Mouse (Mus musculus) hindbrain, postnatal 0 days (tissue): ENCODE data around the gene Gtf3c6. TPM values are rescaled to one million over a fixed set of nuclear protein-coding genes. Genes with fewer than 3 reads are reported as not detected.
A peak's percentile ranks its signal among the peaks of the same experiment; 100 is the strongest.

Source experiments
- ATAC-seq: fragments of 200-750 bp; cut with Nextera tagmentation; 2 replicates; pipeline ENCODE4 v1.8.0; 2017; ENCODE audit warnings: mild to moderate bottlenecking, moderate TSS enrichment, moderate library complexity
- DNase-seq: peaks from one replicate; pipeline ENCODE4 v3.0.0-alpha.2; 2015; ENCODE audit warnings: low spot score
- H3K27ac ChIP-seq: fragments of 300-500 bp; sonication (generic); 2 replicates; pipeline ENCODE4 v1.5.1; 2014; ENCODE audit warnings: mild to moderate bottlenecking
- H3K27me3 ChIP-seq: fragments of 300-500 bp; sonication (generic); 2 replicates; pipeline ENCODE4 v1.6.1; 2014; ENCODE audit warnings: low read length, mixed read lengths; ENCODE audit not compliant: insufficient read depth
- H3K36me3 ChIP-seq: fragments of 300-500 bp; sonication (generic); 2 replicates; pipeline ENCODE4 v1.6.1; 2014; ENCODE audit warnings: low read length, mixed read lengths; ENCODE audit not compliant: insufficient read depth
- H3K4me1 ChIP-seq: fragments of 300-500 bp; sonication (generic); 2 replicates; pipeline ENCODE4 v1.6.1; 2014; ENCODE audit warnings: antibody characterized with exemption, low read length, mixed read lengths; ENCODE audit not compliant: insufficient read depth
- H3K4me2 ChIP-seq: fragments of 300-500 bp; sonication (generic); 2 replicates; pipeline ENCODE4 v1.6.1; 2014; ENCODE audit warnings: low read depth, mild to moderate bottlenecking, low read length, moderate library complexity, mixed read lengths
- H3K4me3 ChIP-seq: fragments of 300-500 bp; sonication (generic); 2 replicates; pipeline ENCODE4 v1.5.1; 2014; ENCODE audit warnings: low read length
- H3K9ac ChIP-seq: fragments of 300-500 bp; sonication (generic); replicated peaks from 2 replicates; pipeline ENCODE4 v1.6.1; 2014; ENCODE audit warnings: mild to moderate bottlenecking, low read length, moderate library complexity, mixed read lengths
- H3K9me3 ChIP-seq: fragments of 300-500 bp; sonication (generic); 2 replicates; pipeline ENCODE4 v1.6.1; 2016; ENCODE audit warnings: low read length, mixed read lengths
- CTCF ChIP-seq: IDR thresholded peaks from 2 replicates; pipeline ENCODE4 v1.5.1; 2016; ENCODE audit warnings: antibody characterized with exemption, control low read depth, low read depth
- WGBS: fragments of 180-500 bp; shearing (Covaris S2); extraction: QIAGEN DNeasy Blood & Tissue Kit; methylation state at CpG from one replicate; pipeline ENCODE4 v1.1.7; 2014; 5-methylcytosine and 5-hydroxymethylcytosine counted together
- polyA plus RNA-seq: library from polyadenylated mRNA; unstranded; fragments of >200 nt; fragmentation: Nextera tagmentation; extraction: Ambion mirVana; gene quantifications from 2 replicates; pipeline ENCODE4 v1.2.1, GENCODE M21; 2015
- total RNA-seq: library from RNA; depleted of rRNA; stranded (reverse); fragments of >200 nt; gene quantifications from 2 replicates; pipeline ENCODE4 v1.2.3, GENCODE M21; 2014

The Gtf3c6 gene
- total and polyA plus RNA-seq, 2 experiments from 2014 or later = 26.8 to 59.4 TPM

GRCm38 (mm10) chr10:40292640-40293039 is 34.7 kb upstream of the Gtf3c6 start:
- H3K4me2 ChIP-seq = no peak overlapping the region
- H3K27me3 ChIP-seq = no peaks in the 10 kb centered on the region
- WGBS = 97% methylated on average over 6 of the region's 6 CpGs
- no peaks in the 10 kb centered on the region for H3K9me3 ChIP-seq
- H3K4me3 ChIP-seq = no peak overlapping the region
- ATAC-seq (no peak), DNase-seq (no peak)
- no peak for TF ChIP-seq CTCF
- H3K4me1 ChIP-seq = no peaks in the 10 kb centered on the region
- no peak overlapping the region for H3K27ac ChIP-seq
- H3K9ac ChIP-seq = no peak overlapping the region
- no peaks in the 10 kb centered on the region; the same call in 1 of the 2 replicates for H3K36me3 ChIP-seq

GRCm38 (mm10) chr10:40286767-40287166 is 28.9 kb upstream of the Gtf3c6 start:
- Histone ChIP-seq H3K9ac (no peak overlapping the region), H3K4me3 (no peak overlapping the region), H3K27me3 (no peaks in the 10 kb centered on the region), H3K4me2 (no peak overlapping the region), H3K9me3 (no peaks in the 10 kb centered on the region), H3K27ac (no peak overlapping the region), H3K4me1 (no peaks in the 10 kb centered on the region), H3K36me3 (peaks cover 4% of the 10 kb centered on the region; the same call in 1 of the 2 replicates)
- ATAC-seq (no peak), DNase-seq (no peak)
- 97% methylated on average over 1 of the region's 1 CpGs for WGBS
- no peak for TF ChIP-seq CTCF

- Histone ChIP-seq H3K4me1 (no peaks in the 10 kb centered on the region), H3K4me3 (no peak overlapping the region), H3K27ac (no peak overlapping the region), H3K9me3 (no peaks in the 10 kb centered on the region), H3K27me3 (no peaks in the 10 kb centered on the region), H3K9ac (no peak overlapping the region), H3K36me3 (peaks cover 4% of the 10 kb centered on the region; the same call in 1 of the 2 replicates), H3K4me2 (no peak overlapping the region)
- 93% methylated on average over 1 of the region's 1 CpGs for WGBS
- TF ChIP-seq CTCF = no peak
- ATAC-seq (no peak), DNase-seq (no peak)
These were observed 27.7 kb upstream of the Gtf3c6 start for GRCm38 (mm10) chr10:40285571-40285970.

GRCm38 (mm10) chr10:40284997-40285396 is 27.1 kb upstream of the Gtf3c6 start:
- Histone ChIP-seq H3K27ac (no peak overlapping the region), H3K4me1 (no peaks in the 10 kb centered on the region), H3K36me3 (peaks cover 4% of the 10 kb centered on the region; the same call in 1 of the 2 replicates), H3K9me3 (no peaks in the 10 kb centered on the region), H3K4me3 (no peak overlapping the region), H3K9ac (no peak overlapping the region), H3K27me3 (no peaks in the 10 kb centered on the region), H3K4me2 (no peak overlapping the region)
- no peak for TF ChIP-seq CTCF
- DNase-seq = no peak
- WGBS = 85% methylated on average over 3 of the region's 3 CpGs
- ATAC-seq = no peak; the same call in 1 of the 2 replicates

GRCm38 (mm10) chr10:40284179-40284831 is 26.4 kb upstream of the Gtf3c6 start:
- H3K4me1 ChIP-seq = no peaks in the 10 kb centered on the region
- no peak for DNase-seq
- 68% methylated on average over 10 of the region's 10 CpGs for WGBS

GRCm38 (mm10) chr10:40283636-40284035 is 25.7 kb upstream of the Gtf3c6 start:
- no peaks in the 10 kb centered on the region for H3K9me3 ChIP-seq
- DNase-seq = no peak
- no peak for ATAC-seq
- no peak overlapping the region for H3K9ac ChIP-seq
- no peak for TF ChIP-seq CTCF
- no peak overlapping the region for H3K4me2 ChIP-seq
- H3K27ac ChIP-seq = no peak overlapping the region
- H3K4me3 ChIP-seq = no peak overlapping the region
- 83% methylated on average over 9 of the region's 9 CpGs for WGBS
- H3K27me3 ChIP-seq = no peaks in the 10 kb centered on the region
- H3K4me1 ChIP-seq = no peaks in the 10 kb centered on the region
- peaks cover 4% of the 10 kb centered on the region; the same call in 1 of the 2 replicates for H3K36me3 ChIP-seq

More at GRCm38 (mm10) chr10:40284179-40284831, 26.4 kb upstream of the Gtf3c6 start:
- H3K4me2 ChIP-seq = no peak overlapping the region
- no peak overlapping the region for H3K4me3 ChIP-seq
- peak; percentile 66; the same call in 1 of the 2 replicates for ATAC-seq
- H3K36me3 ChIP-seq = peaks cover 4% of the 10 kb centered on the region; the same call in 1 of the 2 replicates
- H3K9me3 ChIP-seq = no peaks in the 10 kb centered on the region
- no peak for TF ChIP-seq CTCF
- H3K27ac ChIP-seq = no peak overlapping the region
- H3K27me3 ChIP-seq = no peaks in the 10 kb centered on the region
- H3K9ac ChIP-seq = no peak overlapping the region

- DNase-seq (no peak), ATAC-seq (no peak)
- no peaks in the 10 kb centered on the region for H3K9me3 ChIP-seq
- no peak for TF ChIP-seq CTCF
- 93% methylated on average over 2 of the region's 2 CpGs for WGBS
- no peaks in the 10 kb centered on the region for H3K27me3 ChIP-seq
- H3K9ac ChIP-seq = no peak overlapping the region
- H3K4me2 ChIP-seq = no peak overlapping the region
- H3K36me3 ChIP-seq = peaks cover 4% of the 10 kb centered on the region; the same call in 1 of the 2 replicates
- no peak overlapping the region for H3K4me3 ChIP-seq
- H3K4me1 ChIP-seq = no peaks in the 10 kb centered on the region
- H3K27ac ChIP-seq = no peak overlapping the region
These were observed 23.7 kb upstream of the Gtf3c6 start for GRCm38 (mm10) chr10:40281565-40281964.
